Mouse (Mus musculus): ENCODE data around the gene Prickle2.

The Prickle2 gene

DNA sequence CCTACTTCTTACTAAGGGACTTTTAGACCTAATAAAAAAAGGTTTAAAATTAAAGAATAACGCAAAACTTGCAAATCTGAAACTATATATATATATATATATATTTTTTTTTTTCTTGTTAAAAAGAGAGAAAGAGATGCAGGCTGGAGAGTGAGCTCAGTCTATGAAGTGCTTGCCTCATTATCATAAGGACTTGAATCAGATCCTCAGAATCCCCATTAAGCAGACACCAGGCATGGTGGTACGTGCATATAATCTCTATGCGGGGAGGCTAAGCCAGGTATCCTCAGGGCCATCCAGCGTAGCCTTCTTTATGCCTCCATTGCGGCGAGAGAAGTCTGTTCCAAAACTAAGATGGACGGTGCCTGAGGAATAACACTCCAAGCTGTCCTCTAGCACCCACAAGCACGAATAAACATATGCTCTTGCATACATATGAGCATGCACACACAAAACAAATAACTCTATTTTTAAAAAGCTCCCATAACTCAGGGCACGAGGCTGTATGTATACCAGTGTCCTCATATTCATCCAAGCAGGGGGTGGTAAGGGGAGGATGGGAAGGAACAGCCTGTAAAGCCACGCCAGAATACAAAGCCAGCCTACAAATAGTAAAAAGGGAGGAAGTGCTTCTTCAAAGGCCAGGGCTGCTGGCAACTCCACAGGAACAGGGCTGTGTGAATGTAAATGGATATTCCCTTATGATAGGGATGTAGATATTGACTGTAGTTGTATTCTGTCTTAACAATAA is 358.5 kb downstream of the Prickle2 start:
- no peak for DNase-seq

DNA sequence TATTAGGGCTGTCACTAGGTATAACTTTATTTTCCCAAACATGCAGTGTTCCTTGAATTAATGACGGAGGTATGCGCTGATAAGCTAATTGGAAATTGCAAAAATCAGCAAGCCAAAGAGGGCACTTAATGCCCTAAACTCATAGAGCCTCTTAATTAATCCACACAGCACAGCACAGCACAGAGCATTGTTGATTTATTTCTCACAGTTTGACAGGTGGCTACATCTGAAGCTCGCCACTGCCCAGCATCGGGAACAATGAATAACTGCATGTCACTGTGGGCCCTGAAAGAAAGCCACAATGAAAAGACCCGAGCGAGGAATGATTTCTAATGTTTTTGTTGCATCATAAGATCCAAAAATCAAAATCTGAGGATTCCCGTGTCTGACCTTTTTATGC is 359.2 kb downstream of the Prickle2 start:
- DNase-seq: no peak

DNA sequence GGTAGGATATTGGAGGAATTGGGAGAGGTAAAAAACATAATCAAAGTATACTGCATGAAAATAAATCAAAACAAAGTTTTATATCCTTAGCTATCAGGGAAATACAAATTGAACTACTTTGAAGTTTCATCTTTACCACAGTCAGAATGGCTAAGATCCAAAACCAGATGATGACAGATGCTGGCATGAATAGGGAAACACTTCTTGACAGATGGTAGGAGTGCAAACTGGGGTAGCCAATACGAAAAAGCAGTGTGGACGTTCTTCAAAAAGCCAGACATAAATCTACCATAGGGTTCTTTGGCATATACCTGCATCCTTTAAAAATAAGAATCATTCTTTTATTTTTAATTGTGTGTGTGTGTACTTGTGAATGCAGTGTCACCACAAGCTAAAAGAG is 360.8 kb downstream of the Prickle2 start:
- DNase-seq: no peak

DNA sequence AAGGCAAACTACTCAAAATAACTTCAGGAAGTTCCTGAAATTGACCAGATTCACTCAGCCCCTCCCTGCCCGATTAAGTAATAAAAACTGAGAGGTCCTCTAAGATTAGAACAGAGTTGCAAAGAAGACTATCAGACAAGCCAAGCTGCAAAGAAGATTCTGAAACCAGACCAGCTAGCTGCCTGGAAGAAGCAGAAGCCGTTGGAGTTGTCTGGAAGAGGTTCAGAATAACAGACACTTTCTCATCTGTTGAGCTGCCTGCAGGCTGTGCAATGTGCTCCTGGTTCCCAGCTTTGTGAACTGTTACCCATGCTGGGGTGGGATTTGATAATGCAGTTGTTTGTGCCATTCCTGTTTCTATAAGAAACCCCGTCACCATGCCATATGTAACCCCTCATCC is 361.4 kb downstream of the Prickle2 start:
- peak; percentile 18 for DNase-seq
